Mouse (Mus musculus): ENCODE measurements around the gene Olfr201.
"Not testable (repeated sequence)": the region's sequence is repeated elsewhere in the genome, so short reads cannot be mapped to it uniquely, and the experiment has no call there.

Gene Olfr201

DNA sequence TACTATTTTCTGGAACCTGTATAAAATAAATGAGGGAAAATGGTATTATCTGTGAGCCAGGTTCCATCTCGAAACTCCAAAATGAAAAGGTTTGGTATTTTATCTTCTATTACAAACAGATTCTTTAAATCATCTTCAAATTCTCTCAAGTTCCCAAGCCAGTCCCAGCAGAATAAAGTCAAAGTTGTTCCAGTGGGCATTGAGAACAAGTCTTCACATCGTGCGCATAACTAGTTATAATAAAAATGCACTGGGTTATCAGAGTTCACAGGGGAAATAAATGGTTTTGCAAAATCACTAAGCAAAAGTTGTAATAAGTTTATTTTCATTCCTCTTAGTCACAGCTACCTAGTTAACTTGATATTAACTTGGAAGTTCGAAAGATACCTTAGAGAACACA is at the start of gene Olfr201:
Gene Olfr201, minus strand, starts transcription at position 101 of the 400 bp plus-strand sequence.
- DNase-seq: not testable (repeated sequence)

DNA sequence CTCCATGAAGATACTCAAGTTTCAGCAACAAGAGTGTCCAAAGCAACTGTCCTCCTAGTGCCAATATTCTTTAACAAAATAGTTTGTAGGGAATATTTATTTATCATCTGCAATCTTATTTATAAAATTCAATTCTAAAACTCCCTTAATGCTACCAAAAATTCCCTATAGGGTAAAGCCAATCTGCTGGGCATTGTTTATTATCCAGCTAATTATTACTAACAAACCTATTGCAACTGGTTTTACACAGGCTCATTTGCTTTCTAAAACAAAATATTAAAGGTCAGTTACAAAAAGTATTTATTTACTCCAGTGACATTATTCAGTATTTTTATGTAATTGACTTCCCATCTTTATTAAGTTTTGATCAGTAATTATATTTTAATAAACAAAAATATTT is 45.7 kb upstream of the Olfr201 start, which contains the start of gene Olfr204:
Gene Olfr204, minus strand, starts transcription at position 101 of the 400 bp plus-strand sequence.
- no peak for DNase-seq

- no peak for DNase-seq
Measured at GRCm38 (mm10) chr16:59298581-59298980, 26.1 kb upstream of the Olfr201 start, which contains the start of gene Olfr203. Gene Olfr203 (plus strand): TSS chr16:59298881.

- DNase-seq: not testable (repeated sequence)
Measured at GRCm38 (mm10) chr16:59287576-59287975, 15.1 kb upstream of the Olfr201 start.

- DNase-seq: no peak
Measured at GRCm38 (mm10) chr16:59286693-59287092, 14.3 kb upstream of the Olfr201 start, which contains the start of gene Olfr202. Gene Olfr202 (minus strand): TSS chr16:59286793.

DNA sequence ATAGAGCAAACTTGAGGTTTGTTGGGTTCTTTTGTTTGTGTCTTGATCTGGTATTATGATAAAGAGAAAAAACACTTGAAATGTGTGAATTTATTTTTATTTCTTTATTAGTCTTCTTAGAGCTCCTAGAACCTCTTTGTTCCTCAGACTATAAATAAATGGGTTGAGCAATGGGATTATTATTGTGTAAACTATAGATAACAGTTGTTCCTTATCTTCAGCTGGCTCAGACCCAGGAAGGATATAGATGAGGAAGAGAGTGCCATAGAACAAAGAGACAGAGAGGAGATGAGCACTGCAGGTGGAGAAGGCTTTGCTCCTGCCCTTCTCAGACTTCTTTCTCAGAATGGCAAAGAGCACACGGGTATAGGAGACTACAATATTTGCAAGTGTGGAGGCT is 11.0 kb upstream of the Olfr201 start:
- DNase-seq: no peak

GRCm38 (mm10) chr16:59280542-59280941 is 8.1 kb upstream of the Olfr201 start:
- no peak for DNase-seq

DNA sequence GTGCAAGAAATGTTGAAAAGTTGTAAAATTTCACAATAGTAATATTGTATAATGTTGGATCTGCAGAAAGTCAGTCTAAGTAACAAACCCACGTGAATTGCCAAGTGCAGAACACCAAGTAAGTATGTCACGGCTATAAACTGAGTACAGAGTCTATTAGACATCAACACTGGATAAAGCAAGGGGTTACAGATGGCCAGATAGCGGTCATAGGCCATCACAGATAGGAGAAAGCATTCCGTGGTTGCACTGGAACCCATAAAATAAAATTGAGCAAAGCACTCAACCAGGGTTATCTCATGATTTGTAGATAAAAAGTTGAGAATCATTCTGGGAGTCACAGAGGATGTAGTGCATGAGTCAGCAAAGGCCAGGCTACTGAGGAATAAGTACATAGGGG is 3.3 kb downstream of the Olfr201 start:
- DNase-seq: not testable (repeated sequence)

- no peak for DNase-seq
Measured at GRCm38 (mm10) chr16:59249684-59250083, 22.7 kb downstream of the Olfr201 start.

- not testable (repeated sequence) for DNase-seq
Measured at GRCm38 (mm10) chr16:59219667-59220066, 52.8 kb downstream of the Olfr201 start, which contains the start of gene Olfr199. Gene Olfr199 (minus strand): TSS chr16:59219767.

DNA sequence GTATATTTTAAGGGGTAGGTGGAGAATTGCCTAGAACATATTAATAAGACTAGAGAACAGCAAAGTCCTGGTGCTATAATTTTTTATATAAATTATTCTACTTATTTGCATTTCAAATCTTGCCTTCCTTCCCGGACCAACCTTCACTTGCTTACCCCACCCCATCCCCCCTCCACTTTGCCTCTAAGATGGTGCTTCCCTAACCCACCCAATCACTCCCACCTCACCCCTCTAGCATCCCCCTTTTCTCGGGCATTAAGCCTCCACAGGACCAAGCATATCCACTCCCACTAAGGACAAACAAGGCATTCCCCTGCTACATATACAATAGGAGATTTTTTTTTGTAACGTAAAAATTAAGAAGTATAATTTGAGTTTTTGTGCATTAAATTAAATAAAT is 54.6 kb downstream of the Olfr201 start:
- not testable (repeated sequence) for DNase-seq

Measured in spleen, adult 18-20 months (tissue).